Mouse (Mus musculus): ENCODE data around the gene Tarm1.

Gene Tarm1

DNA sequence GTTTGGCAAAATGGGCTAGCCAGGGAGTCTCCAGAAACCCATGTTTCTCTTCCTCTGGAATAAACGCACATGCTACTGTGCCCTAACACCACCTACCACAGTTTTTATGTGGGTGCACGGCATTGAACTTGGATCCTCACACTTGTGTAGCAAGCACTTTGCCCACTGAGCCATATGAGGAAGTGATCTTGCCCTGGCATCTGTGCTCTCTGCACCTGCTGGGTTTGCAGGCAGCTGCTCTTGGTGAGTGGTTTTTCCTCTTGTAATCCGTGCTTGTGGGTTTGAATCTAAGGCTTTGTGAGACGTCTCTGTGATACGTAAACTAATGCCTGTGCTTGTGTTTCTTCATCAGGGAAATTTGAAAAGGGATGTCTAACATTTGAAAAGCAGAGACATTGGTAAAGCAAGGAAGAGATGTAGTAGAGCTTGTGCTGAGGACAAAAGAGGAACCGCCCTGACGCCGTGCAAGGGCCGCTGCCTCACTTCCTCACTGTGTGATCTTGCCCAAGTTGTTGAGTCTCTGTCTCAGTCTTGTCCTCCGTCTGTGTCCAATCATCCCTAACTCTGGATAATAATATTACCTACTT, 59.9 kb downstream of the Tarm1 start:
- no peak for DNase-seq (ENCODE audit: low read depth, low spot score)

DNA sequence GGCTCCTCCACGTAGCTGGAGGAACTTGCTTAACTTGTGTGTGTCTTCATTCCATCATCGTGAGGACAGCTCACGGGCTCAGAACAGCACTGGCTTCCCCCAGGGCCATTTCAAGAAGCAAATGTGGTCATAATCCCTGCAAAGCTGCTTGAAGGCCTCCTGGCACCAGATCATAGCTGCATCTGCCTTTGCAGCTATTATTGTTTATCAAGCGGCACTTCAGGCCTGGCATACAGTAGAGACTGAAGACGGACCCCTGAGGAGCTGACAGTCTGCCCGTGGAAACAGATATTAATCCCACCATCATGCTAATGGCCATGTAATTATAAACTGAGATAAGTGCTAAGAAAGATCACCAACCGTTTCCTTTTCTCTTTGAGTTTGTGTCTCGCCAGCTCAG, 61.9 kb downstream of the Tarm1 start:
- DNase-seq (ENCODE audit: low read depth, low spot score): no peak

DNA sequence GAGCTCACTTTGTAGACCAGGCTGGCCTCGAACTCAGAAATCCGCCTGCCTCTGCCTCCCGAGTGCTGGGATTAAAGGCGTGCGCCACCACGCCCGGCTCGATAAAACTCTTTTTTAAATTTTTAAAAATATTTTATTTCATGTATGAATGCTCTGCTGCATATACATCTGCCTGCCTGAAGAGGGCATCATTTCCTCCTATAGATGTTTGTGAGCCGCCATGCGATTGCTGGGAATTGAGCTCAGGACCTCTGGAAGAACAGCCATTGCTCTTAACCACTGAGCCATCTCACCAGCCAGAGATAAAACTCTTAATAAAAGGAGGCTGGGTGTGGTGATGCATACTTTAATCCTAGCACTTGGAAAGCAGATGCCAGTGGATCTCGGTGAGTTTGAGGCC, 62.4 kb downstream of the Tarm1 start:
- peak; percentile 39 for DNase-seq (ENCODE audit: low read depth, low spot score)

DNA sequence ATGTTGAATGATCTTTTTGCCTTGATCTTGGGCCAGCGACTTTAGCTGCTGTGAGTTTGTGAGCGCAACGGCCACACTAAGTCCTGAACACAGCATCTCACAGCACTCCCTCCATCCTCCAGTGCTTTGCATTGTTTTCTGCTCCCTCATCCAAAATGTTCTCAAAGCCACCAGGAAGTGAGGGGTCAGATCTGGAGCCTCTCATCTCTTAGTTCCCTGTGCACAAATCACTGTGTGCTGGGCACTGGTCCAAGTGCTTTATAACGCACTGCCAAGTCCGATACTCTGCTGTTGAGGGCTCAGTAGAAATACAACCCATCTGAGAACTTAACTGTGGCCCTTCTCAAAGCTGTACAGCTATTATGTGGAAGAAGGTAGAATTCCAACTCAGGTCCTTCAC, 64.5 kb downstream of the Tarm1 start:
- DNase-seq (ENCODE audit: low read depth, low spot score): no peak
